Mouse (Mus musculus) hindbrain, postnatal 0 days (tissue): ENCODE data around the gene Pdk2. TPM values are rescaled to one million over a fixed set of nuclear protein-coding genes. Genes with fewer than 3 reads are reported as not detected.
A peak's percentile ranks its signal among the peaks of the same experiment; 100 is the strongest.

Experiments
- ATAC-seq: fragments of 200-750 bp; cut with Nextera tagmentation; 2 replicates; pipeline ENCODE4 v1.8.0; 2017; ENCODE audit warnings: mild to moderate bottlenecking, moderate TSS enrichment, moderate library complexity
- DNase-seq: peaks from one replicate; pipeline ENCODE4 v3.0.0-alpha.2; 2015; ENCODE audit warnings: low spot score
- H3K27ac ChIP-seq: fragments of 300-500 bp; sonication (generic); 2 replicates; pipeline ENCODE4 v1.5.1; 2014; ENCODE audit warnings: mild to moderate bottlenecking
- H3K27me3 ChIP-seq: fragments of 300-500 bp; sonication (generic); 2 replicates; pipeline ENCODE4 v1.6.1; 2014; ENCODE audit warnings: low read length, mixed read lengths; ENCODE audit not compliant: insufficient read depth
- H3K36me3 ChIP-seq: fragments of 300-500 bp; sonication (generic); 2 replicates; pipeline ENCODE4 v1.6.1; 2014; ENCODE audit warnings: low read length, mixed read lengths; ENCODE audit not compliant: insufficient read depth
- H3K4me1 ChIP-seq: fragments of 300-500 bp; sonication (generic); 2 replicates; pipeline ENCODE4 v1.6.1; 2014; ENCODE audit warnings: antibody characterized with exemption, low read length, mixed read lengths; ENCODE audit not compliant: insufficient read depth
- H3K4me2 ChIP-seq: fragments of 300-500 bp; sonication (generic); 2 replicates; pipeline ENCODE4 v1.6.1; 2014; ENCODE audit warnings: low read depth, mild to moderate bottlenecking, low read length, moderate library complexity, mixed read lengths
- H3K4me3 ChIP-seq: fragments of 300-500 bp; sonication (generic); 2 replicates; pipeline ENCODE4 v1.5.1; 2014; ENCODE audit warnings: low read length
- H3K9ac ChIP-seq: fragments of 300-500 bp; sonication (generic); replicated peaks from 2 replicates; pipeline ENCODE4 v1.6.1; 2014; ENCODE audit warnings: mild to moderate bottlenecking, low read length, moderate library complexity, mixed read lengths
- H3K9me3 ChIP-seq: fragments of 300-500 bp; sonication (generic); 2 replicates; pipeline ENCODE4 v1.6.1; 2016; ENCODE audit warnings: low read length, mixed read lengths
- CTCF ChIP-seq: IDR thresholded peaks from 2 replicates; pipeline ENCODE4 v1.5.1; 2016; ENCODE audit warnings: antibody characterized with exemption, control low read depth, low read depth
- WGBS: fragments of 180-500 bp; shearing (Covaris S2); extraction: QIAGEN DNeasy Blood & Tissue Kit; methylation state at CpG from one replicate; pipeline ENCODE4 v1.1.7; 2014; 5-methylcytosine and 5-hydroxymethylcytosine counted together
- polyA plus RNA-seq: library from polyadenylated mRNA; unstranded; fragments of >200 nt; fragmentation: Nextera tagmentation; extraction: Ambion mirVana; gene quantifications from 2 replicates; pipeline ENCODE4 v1.2.1, GENCODE M21; 2015
- total RNA-seq: library from RNA; depleted of rRNA; stranded (reverse); fragments of >200 nt; gene quantifications from 2 replicates; pipeline ENCODE4 v1.2.3, GENCODE M21; 2014

Gene Pdk2
- total and polyA plus RNA-seq, 2 experiments from 2014 or later: 25.0 to 49.0 TPM

GRCm38 (mm10) chr11:94994947-94995772, 46.0 kb downstream of the Pdk2 start:
- no peaks in the 10 kb centered on the region for H3K27me3 ChIP-seq

GRCm38 (mm10) chr11:94994208-94994814, 46.8 kb downstream of the Pdk2 start:
- Histone ChIP-seq H3K27me3 (no peaks in the 10 kb centered on the region), H3K4me3 (peak overlapping the region; percentile 74), H3K9me3 (no peaks in the 10 kb centered on the region), H3K9ac (peak overlapping the region; percentile 85), H3K4me1 (peaks cover 44% of the 10 kb centered on the region), H3K36me3 (peaks cover 19% of the 10 kb centered on the region), H3K27ac (no peak overlapping the region), H3K4me2 (peak overlapping the region; percentile 99)
- ATAC-seq (no peak), DNase-seq (no peak)
- no peak for TF ChIP-seq CTCF
- WGBS: 26% methylated on average over 10 of the region's 10 CpGs

More at GRCm38 (mm10) chr11:94994947-94995772, 46.0 kb downstream of the Pdk2 start:
- TF ChIP-seq CTCF: no peak
- no peak for DNase-seq
- 78% methylated on average over 11 of the region's 11 CpGs for WGBS
- no peaks in the 10 kb centered on the region for H3K9me3 ChIP-seq
- ATAC-seq: no peak
- peaks cover 38% of the 10 kb centered on the region for H3K4me1 ChIP-seq
- H3K36me3 ChIP-seq: peaks cover 27% of the 10 kb centered on the region
- peak overlapping the region; percentile 99 for H3K4me2 ChIP-seq
- peak overlapping the region; percentile 85; the same call in 1 of the 2 replicates for H3K9ac ChIP-seq
- no peak overlapping the region for H3K27ac ChIP-seq
- peak overlapping the region; percentile 74 for H3K4me3 ChIP-seq

- ATAC-seq: no peak
- under 1% methylated on average over 21 of the region's 22 CpGs for WGBS
These were observed 48.2 kb downstream of the Pdk2 start for GRCm38 (mm10) chr11:94992754-94993606.

GRCm38 (mm10) chr11:94992480-94992753, 48.7 kb downstream of the Pdk2 start:
- no peak for DNase-seq
- H3K4me1 ChIP-seq: peaks cover 50% of the 10 kb centered on the region
- H3K4me3 ChIP-seq: peak overlapping the region; percentile 74
- ATAC-seq: no peak
- peak overlapping the region; percentile 85 for H3K9ac ChIP-seq
- no peaks in the 10 kb centered on the region for H3K9me3 ChIP-seq
- no peak for TF ChIP-seq CTCF
- H3K36me3 ChIP-seq: peaks cover 11% of the 10 kb centered on the region
- under 1% methylated on average over 20 of the region's 20 CpGs for WGBS
- H3K4me2 ChIP-seq: peak overlapping the region; percentile 99
- H3K27ac ChIP-seq: peak overlapping the region; percentile 89; the same call in 1 of the 2 replicates
- no peaks in the 10 kb centered on the region for H3K27me3 ChIP-seq

More at GRCm38 (mm10) chr11:94992754-94993606, 48.2 kb downstream of the Pdk2 start:
- Histone ChIP-seq H3K4me3 (peak overlapping the region; percentile 74), H3K27me3 (no peaks in the 10 kb centered on the region), H3K9me3 (no peaks in the 10 kb centered on the region), H3K4me1 (peaks cover 47% of the 10 kb centered on the region), H3K9ac (peak overlapping the region; percentile 85), H3K4me2 (peak overlapping the region; percentile 99), H3K27ac (peak overlapping the region; percentile 89; the same call in 1 of the 2 replicates), H3K36me3 (peaks cover 16% of the 10 kb centered on the region)
- DNase-seq: peak; percentile 59
- TF ChIP-seq CTCF: no peak

- Histone ChIP-seq H3K27ac (peak overlapping the region; percentile 89), H3K9ac (peak overlapping the region; percentile 85), H3K27me3 (no peaks in the 10 kb centered on the region), H3K9me3 (no peaks in the 10 kb centered on the region), H3K36me3 (peaks cover 6% of the 10 kb centered on the region), H3K4me1 (peaks cover 52% of the 10 kb centered on the region), H3K4me3 (peak overlapping the region; percentile 74), H3K4me2 (peak overlapping the region; percentile 99)
- no peak for TF ChIP-seq CTCF
- ATAC-seq (no peak), DNase-seq (peak; percentile 60)
- WGBS: under 1% methylated on average over 91 of the region's 99 CpGs
These were observed 49.3 kb downstream of the Pdk2 start for GRCm38 (mm10) chr11:94991641-94992479.
